Mouse (Mus musculus): ENCODE results near the gene Prss40. TPM values are rescaled to one million over a fixed set of nuclear protein-coding genes. Genes with fewer than 3 reads are reported as not detected.
"Not testable (repeated sequence)": the region's sequence is repeated elsewhere in the genome, so short reads cannot be mapped to it uniquely, and the experiment has no call there.

Gene Prss40
- polyA plus RNA-seq, 1 experiment from 2014 or later: not detected

- Histone ChIP-seq H3K4me1 (ENCODE audit: control insufficient read depth, insufficient read depth, low read length) (0 out of 2 replicates have a peak, but pooled peaks cover 5% of the 10 kb centered on the region), H3K9ac (ENCODE audit: low read depth, low read length) (no peak overlapping the region), H3K9me3 (ENCODE audit: control insufficient read depth, low read length) (no peaks in the 10 kb centered on the region), H3K36me3 (ENCODE audit: control insufficient read depth, insufficient read depth, low read length) (no peaks in the 10 kb centered on the region), H3K27me3 (replicated peaks; ENCODE audit: control insufficient read depth, insufficient read depth, low read length) (peaks cover 16% of the 10 kb centered on the region), H3K27ac (ENCODE audit: low read length) (no peak overlapping the region), H3K4me2 (ENCODE audit: low read depth, low read length) (peak overlapping the region; percentile 44), H3K4me3 (ENCODE audit: low read length) (peak overlapping the region; percentile 25)
- ATAC-seq: peak; percentile 71
- WGBS: 4% methylated on average over 16 of the region's 16 CpGs
Measured at GRCm38 (mm10) chr1:34536767-34537485, 23.8 kb downstream of the Prss40 start.

- ATAC-seq: no peak
- 3% methylated on average over 14 of the region's 14 CpGs for WGBS
- peak overlapping the region; percentile 44 for H3K4me2 ChIP-seq (ENCODE audit: low read depth, low read length)
- H3K4me3 ChIP-seq (ENCODE audit: low read length): no peak overlapping the region
- no peak overlapping the region for H3K9ac ChIP-seq (ENCODE audit: low read depth, low read length)
- no peaks in the 10 kb centered on the region for H3K9me3 ChIP-seq (ENCODE audit: control insufficient read depth, low read length)
- peaks cover 16% of the 10 kb centered on the region for H3K27me3 ChIP-seq (replicated peaks; ENCODE audit: control insufficient read depth, insufficient read depth, low read length)
- H3K4me1 ChIP-seq (ENCODE audit: control insufficient read depth, insufficient read depth, low read length): 0 out of 2 replicates have a peak, but pooled peaks cover 5% of the 10 kb centered on the region
- no peaks in the 10 kb centered on the region for H3K36me3 ChIP-seq (ENCODE audit: control insufficient read depth, insufficient read depth, low read length)
- H3K27ac ChIP-seq (ENCODE audit: low read length): no peak overlapping the region
Measured at GRCm38 (mm10) chr1:34536291-34536766, 24.4 kb downstream of the Prss40 start.

- 30% methylated on average over 7 of the region's 7 CpGs for WGBS
Measured at GRCm38 (mm10) chr1:34535043-34535698, 25.6 kb downstream of the Prss40 start, which contains the start of gene Cfc1. Cfc1 (plus strand) TSS chr1:34535648.

GRCm38 (mm10) chr1:34534574-34534973, 26.2 kb downstream of the Prss40 start:
- not testable (repeated sequence) for H3K27ac ChIP-seq (ENCODE audit: low read length); H3K4me3 ChIP-seq (ENCODE audit: low read length); ATAC-seq; H3K4me1 ChIP-seq (ENCODE audit: control insufficient read depth, insufficient read depth, low read length); H3K9me3 ChIP-seq (ENCODE audit: control insufficient read depth, low read length); H3K9ac ChIP-seq (ENCODE audit: low read depth, low read length); H3K36me3 ChIP-seq (ENCODE audit: control insufficient read depth, insufficient read depth, low read length); H3K4me2 ChIP-seq (ENCODE audit: low read depth, low read length)
- 30% methylated on average over 3 of the region's 3 CpGs for WGBS
- peaks cover 16% of the 10 kb centered on the region for H3K27me3 ChIP-seq (replicated peaks; ENCODE audit: control insufficient read depth, insufficient read depth, low read length)

More at GRCm38 (mm10) chr1:34535043-34535698, 25.6 kb downstream of the Prss40 start, which contains the start of gene Cfc1:
- H3K4me2 ChIP-seq (ENCODE audit: low read depth, low read length): peak within 1 kb of the TSS; percentile 44
- not testable (repeated sequence) for H3K36me3 ChIP-seq (ENCODE audit: control insufficient read depth, insufficient read depth, low read length); H3K4me3 ChIP-seq (ENCODE audit: low read length); ATAC-seq; H3K27ac ChIP-seq (ENCODE audit: low read length); H3K9ac ChIP-seq (ENCODE audit: low read depth, low read length); H3K4me1 ChIP-seq (ENCODE audit: control insufficient read depth, insufficient read depth, low read length); H3K9me3 ChIP-seq (ENCODE audit: control insufficient read depth, low read length)
- peaks cover 16% of the 10 kb centered on the region for H3K27me3 ChIP-seq (replicated peaks; ENCODE audit: control insufficient read depth, insufficient read depth, low read length)

GRCm38 (mm10) chr1:34523647-34524046, 37.1 kb downstream of the Prss40 start:
- no peak overlapping the region for H3K9ac ChIP-seq (ENCODE audit: low read depth, low read length)
- WGBS: 80% methylated on average over 3 of the region's 3 CpGs
- no peaks in the 10 kb centered on the region for H3K4me1 ChIP-seq (ENCODE audit: control insufficient read depth, insufficient read depth, low read length)
- no peak for ATAC-seq
- no peaks in the 10 kb centered on the region for H3K27me3 ChIP-seq (replicated peaks; ENCODE audit: control insufficient read depth, insufficient read depth, low read length)
- no peaks in the 10 kb centered on the region for H3K36me3 ChIP-seq (ENCODE audit: control insufficient read depth, insufficient read depth, low read length)
- no peak overlapping the region for H3K27ac ChIP-seq (ENCODE audit: low read length)
- H3K4me3 ChIP-seq (ENCODE audit: low read length): no peak overlapping the region
- H3K9me3 ChIP-seq (ENCODE audit: control insufficient read depth, low read length): no peaks in the 10 kb centered on the region
- no peak overlapping the region for H3K4me2 ChIP-seq (ENCODE audit: low read depth, low read length)

- Histone ChIP-seq H3K4me1 (ENCODE audit: control insufficient read depth, insufficient read depth, low read length) (no peaks in the 10 kb centered on the region), H3K4me2 (ENCODE audit: low read depth, low read length) (no peak overlapping the region), H3K9ac (ENCODE audit: low read depth, low read length) (no peak overlapping the region), H3K36me3 (ENCODE audit: control insufficient read depth, insufficient read depth, low read length) (no peaks in the 10 kb centered on the region), H3K27me3 (replicated peaks; ENCODE audit: control insufficient read depth, insufficient read depth, low read length) (no peaks in the 10 kb centered on the region), H3K27ac (ENCODE audit: low read length) (no peak overlapping the region), H3K4me3 (ENCODE audit: low read length) (no peak overlapping the region), H3K9me3 (ENCODE audit: control insufficient read depth, low read length) (no peaks in the 10 kb centered on the region)
- 71% methylated on average over 3 of the region's 3 CpGs for WGBS
- ATAC-seq: no peak
Measured at GRCm38 (mm10) chr1:34522850-34523244, 37.9 kb downstream of the Prss40 start.

- no peak overlapping the region for H3K4me3 ChIP-seq (ENCODE audit: low read length)
- H3K27ac ChIP-seq (ENCODE audit: low read length): no peak overlapping the region
- H3K9ac ChIP-seq (ENCODE audit: low read depth, low read length): no peak overlapping the region
- 68% methylated on average over 6 of the region's 6 CpGs for WGBS
- H3K4me1 ChIP-seq (ENCODE audit: control insufficient read depth, insufficient read depth, low read length): no peaks in the 10 kb centered on the region
- no peak overlapping the region for H3K4me2 ChIP-seq (ENCODE audit: low read depth, low read length)
- no peaks in the 10 kb centered on the region for H3K27me3 ChIP-seq (replicated peaks; ENCODE audit: control insufficient read depth, insufficient read depth, low read length)
- H3K9me3 ChIP-seq (ENCODE audit: control insufficient read depth, low read length): no peaks in the 10 kb centered on the region
- no peak for ATAC-seq
- no peaks in the 10 kb centered on the region for H3K36me3 ChIP-seq (ENCODE audit: control insufficient read depth, insufficient read depth, low read length)
Measured at GRCm38 (mm10) chr1:34522205-34522849, 38.4 kb downstream of the Prss40 start.

- no peaks in the 10 kb centered on the region for H3K27me3 ChIP-seq (replicated peaks; ENCODE audit: control insufficient read depth, insufficient read depth, low read length)
- H3K4me2 ChIP-seq (ENCODE audit: low read depth, low read length): no peak overlapping the region
- H3K9ac ChIP-seq (ENCODE audit: low read depth, low read length): no peak overlapping the region
- H3K4me3 ChIP-seq (ENCODE audit: low read length): no peak overlapping the region
- 0 out of 2 replicates have a peak, but pooled peaks cover 5% of the 10 kb centered on the region for H3K9me3 ChIP-seq (ENCODE audit: control insufficient read depth, low read length)
- H3K4me1 ChIP-seq (ENCODE audit: control insufficient read depth, insufficient read depth, low read length): no peaks in the 10 kb centered on the region
- no peak for ATAC-seq
- no peaks in the 10 kb centered on the region for H3K36me3 ChIP-seq (ENCODE audit: control insufficient read depth, insufficient read depth, low read length)
- WGBS: 73% methylated on average over 1 of the region's 1 CpGs
- H3K27ac ChIP-seq (ENCODE audit: low read length): no peak overlapping the region
Measured at GRCm38 (mm10) chr1:34518259-34518658, 42.5 kb downstream of the Prss40 start.

GRCm38 (mm10) chr1:34517797-34518196, 42.9 kb downstream of the Prss40 start:
- H3K27me3 ChIP-seq (replicated peaks; ENCODE audit: control insufficient read depth, insufficient read depth, low read length); ATAC-seq; H3K9me3 ChIP-seq (ENCODE audit: control insufficient read depth, low read length); H3K9ac ChIP-seq (ENCODE audit: low read depth, low read length); H3K4me1 ChIP-seq (ENCODE audit: control insufficient read depth, insufficient read depth, low read length); H3K36me3 ChIP-seq (ENCODE audit: control insufficient read depth, insufficient read depth, low read length); H3K4me2 ChIP-seq (ENCODE audit: low read depth, low read length); H3K27ac ChIP-seq (ENCODE audit: low read length); H3K4me3 ChIP-seq (ENCODE audit: low read length): not testable (repeated sequence)
- 45% methylated on average over 1 of the region's 1 CpGs for WGBS
